Mouse (Mus musculus) hindbrain, postnatal 0 days (tissue): ENCODE data around the gene Olfr512. TPM values are rescaled to one million over a fixed set of nuclear protein-coding genes. Genes with fewer than 3 reads are reported as not detected.

Experiments
- ATAC-seq: fragments of 200-750 bp; cut with Nextera tagmentation; 2 replicates; pipeline ENCODE4 v1.8.0; 2017; ENCODE audit warnings: mild to moderate bottlenecking, moderate TSS enrichment, moderate library complexity
- DNase-seq: peaks from one replicate; pipeline ENCODE4 v3.0.0-alpha.2; 2015; ENCODE audit warnings: low spot score
- H3K27ac ChIP-seq: fragments of 300-500 bp; sonication (generic); 2 replicates; pipeline ENCODE4 v1.5.1; 2014; ENCODE audit warnings: mild to moderate bottlenecking
- H3K27me3 ChIP-seq: fragments of 300-500 bp; sonication (generic); 2 replicates; pipeline ENCODE4 v1.6.1; 2014; ENCODE audit warnings: low read length, mixed read lengths; ENCODE audit not compliant: insufficient read depth
- H3K36me3 ChIP-seq: fragments of 300-500 bp; sonication (generic); 2 replicates; pipeline ENCODE4 v1.6.1; 2014; ENCODE audit warnings: low read length, mixed read lengths; ENCODE audit not compliant: insufficient read depth
- H3K4me1 ChIP-seq: fragments of 300-500 bp; sonication (generic); 2 replicates; pipeline ENCODE4 v1.6.1; 2014; ENCODE audit warnings: antibody characterized with exemption, low read length, mixed read lengths; ENCODE audit not compliant: insufficient read depth
- H3K4me2 ChIP-seq: fragments of 300-500 bp; sonication (generic); 2 replicates; pipeline ENCODE4 v1.6.1; 2014; ENCODE audit warnings: low read depth, mild to moderate bottlenecking, low read length, moderate library complexity, mixed read lengths
- H3K4me3 ChIP-seq: fragments of 300-500 bp; sonication (generic); 2 replicates; pipeline ENCODE4 v1.5.1; 2014; ENCODE audit warnings: low read length
- H3K9ac ChIP-seq: fragments of 300-500 bp; sonication (generic); replicated peaks from 2 replicates; pipeline ENCODE4 v1.6.1; 2014; ENCODE audit warnings: mild to moderate bottlenecking, low read length, moderate library complexity, mixed read lengths
- H3K9me3 ChIP-seq: fragments of 300-500 bp; sonication (generic); 2 replicates; pipeline ENCODE4 v1.6.1; 2016; ENCODE audit warnings: low read length, mixed read lengths
- CTCF ChIP-seq: IDR thresholded peaks from 2 replicates; pipeline ENCODE4 v1.5.1; 2016; ENCODE audit warnings: antibody characterized with exemption, control low read depth, low read depth
- WGBS: fragments of 180-500 bp; shearing (Covaris S2); extraction: QIAGEN DNeasy Blood & Tissue Kit; methylation state at CpG from one replicate; pipeline ENCODE4 v1.1.7; 2014; 5-methylcytosine and 5-hydroxymethylcytosine counted together
- polyA plus RNA-seq: library from polyadenylated mRNA; unstranded; fragments of >200 nt; fragmentation: Nextera tagmentation; extraction: Ambion mirVana; gene quantifications from 2 replicates; pipeline ENCODE4 v1.2.1, GENCODE M21; 2015
- total RNA-seq: library from RNA; depleted of rRNA; stranded (reverse); fragments of >200 nt; gene quantifications from 2 replicates; pipeline ENCODE4 v1.2.3, GENCODE M21; 2014; rRNA removed

Gene Olfr512
- total RNA-seq (not detected in 2 replicates), polyA plus RNA-seq (not detected in 2 replicates)

- H3K4me3 ChIP-seq: no peak within 1 kb of the TSS
- H3K27me3 ChIP-seq: no peaks in the 10 kb centered on the region
- no peak for TF ChIP-seq CTCF
- no peaks in the 10 kb centered on the region for H3K4me1 ChIP-seq
- DNase-seq: no peak
- no peak within 1 kb of the TSS for H3K27ac ChIP-seq
- H3K4me2 ChIP-seq: no peak within 1 kb of the TSS
- no peak for ATAC-seq
- no peaks in the 10 kb centered on the region for H3K9me3 ChIP-seq
- H3K9ac ChIP-seq: no peak within 1 kb of the TSS
- no peaks in the 10 kb centered on the region for H3K36me3 ChIP-seq
Measured at GRCm38 (mm10) chr7:108713020-108713419, at the start of gene Olfr512. TSS of gene Olfr512 (plus strand) at chr7:108713320.

GRCm38 (mm10) chr7:108666118-108666517 lies 47.0 kb upstream of the Olfr512 start, which contains the start of gene Olfr510:
TSS of gene Olfr510 (plus strand) at chr7:108666418.
- Histone ChIP-seq H3K4me3 (no peak within 1 kb of the TSS), H3K27me3 (no peaks in the 10 kb centered on the region), H3K9ac (no peak within 1 kb of the TSS), H3K4me2 (no peak within 1 kb of the TSS), H3K9me3 (no peaks in the 10 kb centered on the region), H3K36me3 (no peaks in the 10 kb centered on the region), H3K27ac (no peak within 1 kb of the TSS), H3K4me1 (no peaks in the 10 kb centered on the region)
- ATAC-seq (no peak), DNase-seq (no peak)
- 91% methylated on average over 1 of the region's 1 CpGs for WGBS
- no peak for TF ChIP-seq CTCF

GRCm38 (mm10) chr7:108671058-108671457 lies 42.1 kb upstream of the Olfr512 start:
- no peak for TF ChIP-seq CTCF
- ATAC-seq (no peak), DNase-seq (no peak)
- Histone ChIP-seq H3K36me3 (no peaks in the 10 kb centered on the region), H3K27ac (no peak overlapping the region), H3K9me3 (no peaks in the 10 kb centered on the region), H3K27me3 (no peaks in the 10 kb centered on the region), H3K4me3 (no peak overlapping the region), H3K4me2 (no peak overlapping the region), H3K4me1 (no peaks in the 10 kb centered on the region), H3K9ac (no peak overlapping the region)
- WGBS: 54% methylated on average over 1 of the region's 1 CpGs

GRCm38 (mm10) chr7:108678886-108679285 lies 34.2 kb upstream of the Olfr512 start:
- ATAC-seq: no peak
- WGBS: 83% methylated on average over 4 of the region's 4 CpGs
- no peak for TF ChIP-seq CTCF
- Histone ChIP-seq H3K36me3 (no peaks in the 10 kb centered on the region), H3K4me3 (no peak overlapping the region), H3K9ac (no peak overlapping the region), H3K27ac (no peak overlapping the region), H3K4me2 (no peak overlapping the region), H3K9me3 (no peaks in the 10 kb centered on the region), H3K4me1 (no peaks in the 10 kb centered on the region), H3K27me3 (no peaks in the 10 kb centered on the region)
- DNase-seq: no peak

- no peak within 1 kb of the TSS for H3K9ac ChIP-seq
- no peak within 1 kb of the TSS for H3K4me3 ChIP-seq
- no peak for TF ChIP-seq CTCF
- no peak within 1 kb of the TSS for H3K27ac ChIP-seq
- no peak for ATAC-seq
- no peak for DNase-seq
- no peaks in the 10 kb centered on the region for H3K36me3 ChIP-seq
- H3K9me3 ChIP-seq: no peaks in the 10 kb centered on the region
- H3K27me3 ChIP-seq: no peaks in the 10 kb centered on the region
- H3K4me1 ChIP-seq: no peaks in the 10 kb centered on the region
- WGBS: 77% methylated on average over 1 of the region's 1 CpGs
- H3K4me2 ChIP-seq: no peak within 1 kb of the TSS
Measured at GRCm38 (mm10) chr7:108750673-108751072, 37.6 kb downstream of the Olfr512 start, which contains the start of gene Olfr513. TSS of gene Olfr513 (plus strand) at chr7:108750973.

- no peaks in the 10 kb centered on the region for H3K27me3 ChIP-seq
- no peak for ATAC-seq
- no peaks in the 10 kb centered on the region for H3K36me3 ChIP-seq
- no peaks in the 10 kb centered on the region for H3K9me3 ChIP-seq
- no peak for DNase-seq
- no peak overlapping the region for H3K4me2 ChIP-seq
- no peak overlapping the region for H3K27ac ChIP-seq
- no peak overlapping the region for H3K9ac ChIP-seq
- no peak for TF ChIP-seq CTCF
- 28% methylated on average over 3 of the region's 3 CpGs for WGBS
- no peaks in the 10 kb centered on the region for H3K4me1 ChIP-seq
- no peak overlapping the region for H3K4me3 ChIP-seq
Measured at GRCm38 (mm10) chr7:108760411-108760810, 47.3 kb downstream of the Olfr512 start.

Other genes with a start within 250 kb of the Olfr512 start
- gene Olfr498, start 248.0 kb upstream of the Olfr512 start, total RNA-seq: not detected in 2 replicates
- gene Olfr498, start 248.0 kb upstream of the Olfr512 start, polyA plus RNA-seq: not detected in 2 replicates
- gene Olfr502, start 188.3 kb upstream of the Olfr512 start, total RNA-seq: not detected in 2 replicates
- not detected in 2 replicates for gene Olfr502, start 188.3 kb upstream of the Olfr512 start, polyA plus RNA-seq
- not detected in 2 replicates for gene Olfr503, start 168.8 kb upstream of the Olfr512 start, total RNA-seq
- gene Olfr503, start 168.8 kb upstream of the Olfr512 start, polyA plus RNA-seq: not detected in 2 replicates
- not detected in 2 replicates for gene Olfr504, start 147.5 kb upstream of the Olfr512 start, total RNA-seq
- gene Olfr504, start 147.5 kb upstream of the Olfr512 start, polyA plus RNA-seq: not detected in 2 replicates
- gene Olfr506, start 102.5 kb upstream of the Olfr512 start, total RNA-seq: not detected in 2 replicates
- not detected in 2 replicates for gene Olfr506, start 102.5 kb upstream of the Olfr512 start, polyA plus RNA-seq
- not detected in 2 replicates for gene Olfr507, start 91.5 kb upstream of the Olfr512 start, total RNA-seq
- gene Olfr507, start 91.5 kb upstream of the Olfr512 start, polyA plus RNA-seq: not detected in 2 replicates
- not detected in 2 replicates for gene Olfr508, start 83.3 kb upstream of the Olfr512 start, total RNA-seq
- not detected in 2 replicates for gene Olfr508, start 83.3 kb upstream of the Olfr512 start, polyA plus RNA-seq
- gene Olfr509, start 61.4 kb upstream of the Olfr512 start, total RNA-seq: 0.18 TPM in 1 of 2 replicates, not detected in the other
- gene Olfr509, start 61.4 kb upstream of the Olfr512 start, polyA plus RNA-seq: not detected in 2 replicates
- gene Olfr510, start 46.9 kb upstream of the Olfr512 start, total RNA-seq: not detected in 2 replicates
- not detected in 2 replicates for gene Olfr510, start 46.9 kb upstream of the Olfr512 start, polyA plus RNA-seq
- not detected in 2 replicates for gene Olfr513, start 37.7 kb downstream of the Olfr512 start, total RNA-seq
- gene Olfr513, start 37.7 kb downstream of the Olfr512 start, polyA plus RNA-seq: not detected in 2 replicates
- not detected in 2 replicates for gene Olfr514, start 112.7 kb downstream of the Olfr512 start, total RNA-seq
- gene Olfr514, start 112.7 kb downstream of the Olfr512 start, polyA plus RNA-seq: not detected in 2 replicates
- gene Olfr516, start 137.2 kb downstream of the Olfr512 start, total RNA-seq: not detected in 2 replicates
- not detected in 2 replicates for gene Olfr516, start 137.2 kb downstream of the Olfr512 start, polyA plus RNA-seq
- gene Olfr517, start 159.1 kb downstream of the Olfr512 start, total RNA-seq: not detected in 2 replicates
- not detected in 2 replicates for gene Olfr517, start 159.1 kb downstream of the Olfr512 start, polyA plus RNA-seq
- not detected in 2 replicates for gene Olfr518, start 171.7 kb downstream of the Olfr512 start, total RNA-seq
- gene Olfr518, start 171.7 kb downstream of the Olfr512 start, polyA plus RNA-seq: not detected in 2 replicates
- gene Olfr519, start 181.1 kb downstream of the Olfr512 start, total RNA-seq: not detected in 2 replicates
- gene Olfr519, start 181.1 kb downstream of the Olfr512 start, polyA plus RNA-seq: not detected in 2 replicates
- gene Nlrp10, start 216.9 kb downstream of the Olfr512 start, total RNA-seq: not detected in 2 replicates
- 0.08 TPM in 1 of 2 replicates, not detected in the other for gene Nlrp10, start 216.9 kb downstream of the Olfr512 start, polyA plus RNA-seq
- gene Eif3f, start 221.1 kb downstream of the Olfr512 start, total RNA-seq: 127 and 128 TPM in 2 replicates
- 79.1 and 80.0 TPM in 2 replicates for gene Eif3f, start 221.1 kb downstream of the Olfr512 start, polyA plus RNA-seq
- 134 and 142 TPM in 2 replicates for gene Tub, start 237.0 kb downstream of the Olfr512 start, total RNA-seq
- 29.7 and 32.7 TPM in 2 replicates for gene Tub, start 237.0 kb downstream of the Olfr512 start, polyA plus RNA-seq